Mouse (Mus musculus) central nervous system, embryonic 11.5 days (tissue): ENCODE results near the gene Grk4. TPM values are rescaled to one million over a fixed set of nuclear protein-coding genes. Genes with fewer than 3 reads are reported as not detected.

Experiments
- polyA plus RNA-seq: library from polyadenylated mRNA; depleted of rRNA; stranded (reverse); fragments of >200 nt; gene quantifications from 2 replicates; pipeline ENCODE4 v1.2.3, GENCODE M21; 2012; rRNA removed

Gene Grk4
- 2.2 and 3.1 TPM in 2 replicates for polyA plus RNA-seq

DNA sequence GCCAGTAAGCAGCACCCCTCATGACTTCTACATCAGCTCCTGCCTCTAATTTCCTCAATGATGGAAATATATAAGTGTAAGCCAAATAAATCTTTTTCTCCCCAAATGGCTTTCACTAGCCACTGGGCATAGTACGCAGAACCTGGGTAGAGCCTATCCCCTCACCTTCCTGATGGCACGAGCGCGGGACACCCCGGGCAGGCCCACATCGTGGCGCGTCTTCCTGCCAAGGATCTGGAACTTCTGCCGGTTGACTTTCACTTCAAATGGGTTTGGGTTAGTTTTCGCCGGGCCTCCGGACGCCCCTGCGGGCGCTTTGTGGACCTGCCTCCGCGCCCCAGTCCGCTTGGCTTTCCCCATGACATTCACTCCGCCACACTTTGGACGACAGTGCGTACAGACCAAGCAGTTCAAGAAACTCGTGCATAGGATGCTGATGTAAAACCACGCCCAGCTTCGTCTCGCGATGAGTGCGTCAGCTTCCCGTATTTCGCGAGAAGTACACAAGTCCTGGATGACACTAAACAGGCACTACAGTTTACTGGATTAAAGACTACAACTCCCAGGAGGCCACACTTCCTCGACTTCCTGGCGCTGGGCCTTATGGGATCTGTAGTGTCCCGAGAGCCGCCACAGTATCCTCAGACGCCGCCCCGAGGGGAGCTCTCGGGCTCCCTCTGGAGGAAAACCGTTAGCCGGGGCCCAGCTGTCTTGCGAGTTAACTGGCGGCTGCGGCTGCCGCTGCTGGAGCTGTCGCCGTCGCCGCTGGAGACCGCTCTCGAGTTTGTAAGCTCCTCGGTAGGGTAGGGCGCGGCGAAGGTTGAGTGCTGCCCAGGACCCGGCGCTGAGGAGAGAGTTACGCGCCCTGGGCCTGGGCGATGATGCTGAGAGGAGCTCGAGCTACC lies at the start of gene Grk4, which contains the start of gene Nop14:
Grk4 (plus strand) TSS at position 694 of the 905 bp plus-strand sequence.
Nop14 (minus strand) TSS at position 463 of the 905 bp plus-strand sequence.

GRCm38 (mm10) chr5:34636481-34637287 lies 23.5 kb upstream of the Grk4 start, which contains the start of gene Mfsd10:
TSS of gene Mfsd10 (minus strand) at chr5:34637212.

DNA sequence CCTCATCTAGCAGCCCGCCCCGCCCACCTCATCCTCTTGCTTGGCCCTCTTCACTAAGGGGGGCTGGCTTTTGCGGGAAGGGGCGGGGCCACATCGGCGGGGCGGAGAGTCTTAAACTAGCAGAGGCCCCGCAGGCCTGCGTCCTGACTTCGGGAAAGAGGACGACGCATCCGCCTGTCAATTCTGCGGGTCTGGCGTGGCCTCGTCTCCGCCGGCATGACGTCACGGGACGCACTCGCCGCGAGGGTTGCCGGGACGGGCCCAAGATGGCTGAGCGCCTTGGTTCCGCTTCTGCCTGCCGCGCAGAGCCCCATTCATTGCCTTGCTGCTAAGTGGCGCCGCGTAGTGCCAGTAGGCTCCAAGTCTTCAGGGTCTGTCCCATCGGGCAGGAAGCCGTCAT lies 101.3 kb downstream of the Grk4 start, which contains the start of gene Htt:
Htt (plus strand) TSS at position 232 of the 400 bp plus-strand sequence.

Other genes with a start within 250 kb of the Grk4 start
- 7.8 and 10.3 TPM in 2 replicates for gene Tnip2, start 146.4 kb upstream of the Grk4 start, polyA plus RNA-seq
- gene Sh3bp2, start 134.5 kb upstream of the Grk4 start, polyA plus RNA-seq: 17.2 and 19.8 TPM in 2 replicates
- gene Add1, start 86.7 kb upstream of the Grk4 start, polyA plus RNA-seq: 176 and 189 TPM in 2 replicates
- 87.4 and 128 TPM in 2 replicates for gene Mfsd10, start 23.2 kb upstream of the Grk4 start, polyA plus RNA-seq
- gene Nop14, start 231 bp upstream of the Grk4 start, polyA plus RNA-seq: 32.9 and 37.4 TPM in 2 replicates
- 19.0 and 25.7 TPM in 2 replicates for gene Htt, start 101.4 kb downstream of the Grk4 start, polyA plus RNA-seq
- 6.4 and 7.5 TPM in 2 replicates for gene Msantd1, start 247.6 kb downstream of the Grk4 start, polyA plus RNA-seq